Mouse (Mus musculus) T-helper 17 cell (primary cell): ENCODE results near the gene Ifi203.
"Not testable (repeated sequence)": the region's sequence is repeated elsewhere in the genome, so short reads cannot be mapped to it uniquely, and the experiment has no call there.

Experiments
- in situ Hi-C, 2 experiments: fragments of 300-600 bp; cut with MboI, MseI; formaldehyde crosslinking; loops; 1 replicate in 1 of 2; 2 replicates in 1 of 2; pipeline ENCODE4 v1.15.1; 2025; ENCODE audit warnings: high pct_unique_total_duplicates in 2 of 2

The Ifi203 gene

GRCm38 (mm10) chr1:173941924-173942779, at the start of gene Ifi203, which contains the start of gene Mndal:
Gene Ifi203, minus strand, starts transcription at chr1:173942672.
Gene Mndal, minus strand, starts transcription at chr1:173942491.
- in situ Hi-C loops = loop anchor here (10.0 kb wide), 1 partner anchor 103 kb away; the partner anchor contains the start of genes Olfr432 (in 2 of the 2) and Olfr433 (in 2 of the 2)

- in situ Hi-C loops = not testable (repeated sequence)
Measured at GRCm38 (mm10) chr1:173982694-173983305, 40.3 kb upstream of the Ifi203 start, which contains the start of gene Ifi202b. Gene Ifi202b, minus strand, starts transcription at chr1:173982744.

GRCm38 (mm10) chr1:173981038-173981437, 38.6 kb upstream of the Ifi203 start:
- in situ Hi-C loops = not testable (repeated sequence)

GRCm38 (mm10) chr1:173977622-173978021, 35.1 kb upstream of the Ifi203 start:
- in situ Hi-C loops = no loop called here

- in situ Hi-C loops = no loop called here
Measured at GRCm38 (mm10) chr1:173973111-173973510, 30.6 kb upstream of the Ifi203 start.

GRCm38 (mm10) chr1:173961491-173961890, 19.0 kb upstream of the Ifi203 start:
- in situ Hi-C loops = not testable (repeated sequence)

- in situ Hi-C loops = not testable (repeated sequence)
Measured at GRCm38 (mm10) chr1:173959998-173960397, 17.5 kb upstream of the Ifi203 start.

GRCm38 (mm10) chr1:173955839-173956527, 13.5 kb upstream of the Ifi203 start:
- in situ Hi-C loops = not testable (repeated sequence)

GRCm38 (mm10) chr1:173955071-173955796, 12.8 kb upstream of the Ifi203 start:
- in situ Hi-C loops = no loop called here

- in situ Hi-C loops = no loop called here
Measured at GRCm38 (mm10) chr1:173953563-173953962, 11.1 kb upstream of the Ifi203 start.

- in situ Hi-C loops = loop anchor here (5.0 to 10.0 kb wide), 2 partner anchors 96 to 142 kb away; partner anchors contain the start of genes Olfr432 (in 2 of the 2) and Olfr433 (in 2 of the 2)
Measured at GRCm38 (mm10) chr1:173949044-173949443, 6.6 kb upstream of the Ifi203 start.

GRCm38 (mm10) chr1:173942780-173943066, 251 bp upstream of the Ifi203 start:
- in situ Hi-C loops = loop anchor here (10.0 kb wide), 1 partner anchor 102 kb away; the partner anchor contains the start of genes Olfr432 (in 2 of the 2) and Olfr433 (in 2 of the 2)

- in situ Hi-C loops = loop anchor here (10.0 kb wide), 1 partner anchor 103 kb away; the partner anchor contains the start of genes Olfr432 (in 2 of the 2) and Olfr433 (in 2 of the 2)
Measured at GRCm38 (mm10) chr1:173941522-173941921, 950 bp downstream of the Ifi203 start.

GRCm38 (mm10) chr1:173919279-173919678, 23.2 kb downstream of the Ifi203 start:
- in situ Hi-C loops = loop anchor here (5.0 kb wide), 1 partner anchor 147 kb away; no protein-coding TSS in a partner anchor

- in situ Hi-C loops = no loop called here
Measured at GRCm38 (mm10) chr1:173914559-173914958, 27.9 kb downstream of the Ifi203 start.

GRCm38 (mm10) chr1:173913256-173913791, 29.1 kb downstream of the Ifi203 start:
- in situ Hi-C loops = not testable (repeated sequence)

GRCm38 (mm10) chr1:173912548-173913255, 29.8 kb downstream of the Ifi203 start, which contains the start of gene Ifi211:
Gene Ifi211, minus strand, starts transcription at chr1:173913046.
- in situ Hi-C loops = not testable (repeated sequence)

- in situ Hi-C loops = no loop called here
Measured at GRCm38 (mm10) chr1:173911808-173912464, 30.5 kb downstream of the Ifi203 start.

GRCm38 (mm10) chr1:173908390-173908789, 34.1 kb downstream of the Ifi203 start:
- in situ Hi-C loops = not testable (repeated sequence)
